Mouse (Mus musculus): ENCODE data around the gene Cdk11b. TPM values are rescaled to one million over a fixed set of nuclear protein-coding genes. Genes with fewer than 3 reads are reported as not detected.

Gene Cdk11b
- polyA plus RNA-seq, 1 experiment from 2014 or later = 82.4 TPM

GRCm38 (mm10) chr4:155695531-155696062, 70.9 kb downstream of the Cdk11b start:
- Histone ChIP-seq H3K4me2 (peak overlapping the region; percentile 88), H3K4me3 (replicated peaks) (peak overlapping the region; percentile 79)
- 75% methylated on average over 4 of the region's 4 CpGs for WGBS

GRCm38 (mm10) chr4:155696261-155697255, 71.9 kb downstream of the Cdk11b start:
- no peak overlapping the region for H3K27ac ChIP-seq
- 75% methylated on average over 16 of the region's 16 CpGs for WGBS
- peaks cover 16% of the 10 kb centered on the region for H3K4me1 ChIP-seq (replicated peaks)
- no peak for ATAC-seq (ENCODE audit: insufficient number of reproducible peaks, insufficient read depth, low FRiP score, low TSS enrichment, low read depth)
- no peaks in the 10 kb centered on the region for H3K9me3 ChIP-seq
- 0 out of 2 replicates have a peak overlapping the region, but pooled peaks have one; percentile 40 for H3K9ac ChIP-seq (replicated peaks)
- H3K4me3 ChIP-seq (replicated peaks) = 0 out of 2 replicates have a peak overlapping the region, but pooled peaks have one; percentile 79
- H3K27me3 ChIP-seq = peaks cover 20% of the 10 kb centered on the region
- H3K36me3 ChIP-seq = no peaks in the 10 kb centered on the region
- H3K4me2 ChIP-seq = peak overlapping the region; percentile 88

More at GRCm38 (mm10) chr4:155695531-155696062, 70.9 kb downstream of the Cdk11b start:
- Histone ChIP-seq H3K36me3 (no peaks in the 10 kb centered on the region), H3K4me1 (replicated peaks) (peaks cover 16% of the 10 kb centered on the region), H3K9me3 (no peaks in the 10 kb centered on the region), H3K27ac (no peak overlapping the region), H3K27me3 (peaks cover 24% of the 10 kb centered on the region), H3K9ac (replicated peaks) (peak overlapping the region; percentile 83; the same call in 1 of the 2 replicates)
- no peak for ATAC-seq (ENCODE audit: insufficient number of reproducible peaks, insufficient read depth, low FRiP score, low TSS enrichment, low read depth)

Other genes with a start within 250 kb of the Cdk11b start
- 0.21 and 0.23 TPM in 2 replicates for gene Gabrd, start 226.7 kb upstream of the Cdk11b start, polyA plus RNA-seq (2016; fragmentation: Nextera tagmentation; extraction: Ambion mirVana)
- 5.6 and 6.8 TPM in 2 replicates for gene Cfap74, start 215.7 kb upstream of the Cdk11b start, polyA plus RNA-seq (2016; fragmentation: Nextera tagmentation; extraction: Ambion mirVana)
- gene Tmem52, start 155.7 kb upstream of the Cdk11b start, polyA plus RNA-seq (2016; fragmentation: Nextera tagmentation; extraction: Ambion mirVana) = not detected in 2 replicates
- gene Gnb1, start 133.5 kb upstream of the Cdk11b start, polyA plus RNA-seq (2016; fragmentation: Nextera tagmentation; extraction: Ambion mirVana) = 538 and 556 TPM in 2 replicates
- 95.3 and 95.4 TPM in 2 replicates for gene Nadk, start 62.5 kb upstream of the Cdk11b start, polyA plus RNA-seq (2016; fragmentation: Nextera tagmentation; extraction: Ambion mirVana)
- gene Slc35e2, start 23.4 kb upstream of the Cdk11b start, polyA plus RNA-seq (2016; fragmentation: Nextera tagmentation; extraction: Ambion mirVana) = 10.9 and 11.6 TPM in 2 replicates
- not detected in 2 replicates for gene Gm10563, start 20.6 kb downstream of the Cdk11b start, polyA plus RNA-seq (2016; fragmentation: Nextera tagmentation; extraction: Ambion mirVana)
- 16.0 and 16.3 TPM in 2 replicates for gene Mmp23, start 28.5 kb downstream of the Cdk11b start, polyA plus RNA-seq (2016; fragmentation: Nextera tagmentation; extraction: Ambion mirVana)
- 36.5 and 37.2 TPM in 2 replicates for gene Mib2, start 44.3 kb downstream of the Cdk11b start, polyA plus RNA-seq (2016; fragmentation: Nextera tagmentation; extraction: Ambion mirVana)
- 9.3 and 11.2 TPM in 2 replicates for gene Fndc10, start 69.5 kb downstream of the Cdk11b start, polyA plus RNA-seq (2016; fragmentation: Nextera tagmentation; extraction: Ambion mirVana)
- 143 and 145 TPM in 2 replicates for gene Ssu72, start 79.9 kb downstream of the Cdk11b start, polyA plus RNA-seq (2016; fragmentation: Nextera tagmentation; extraction: Ambion mirVana)
- 1.4 and 1.6 TPM in 2 replicates for gene Tmem240, start 109.9 kb downstream of the Cdk11b start, polyA plus RNA-seq (2016; fragmentation: Nextera tagmentation; extraction: Ambion mirVana)
- 104 and 108 TPM in 2 replicates for gene Atad3a, start 136.2 kb downstream of the Cdk11b start, polyA plus RNA-seq (2016; fragmentation: Nextera tagmentation; extraction: Ambion mirVana)
- gene Vwa1, start 149.8 kb downstream of the Cdk11b start, polyA plus RNA-seq (2016; fragmentation: Nextera tagmentation; extraction: Ambion mirVana) = 8.3 and 8.8 TPM in 2 replicates
- gene Tmem88b, start 161.0 kb downstream of the Cdk11b start, polyA plus RNA-seq (2016; fragmentation: Nextera tagmentation; extraction: Ambion mirVana) = 0.50 and 0.91 TPM in 2 replicates
- gene Ankrd65, start 165.6 kb downstream of the Cdk11b start, polyA plus RNA-seq (2016; fragmentation: Nextera tagmentation; extraction: Ambion mirVana) = 0.18 TPM in 1 of 2 replicates, not detected in the other
- 217 and 228 TPM in 2 replicates for gene Mrpl20, start 178.0 kb downstream of the Cdk11b start, polyA plus RNA-seq (2016; fragmentation: Nextera tagmentation; extraction: Ambion mirVana)
- gene Ccnl2, start 187.6 kb downstream of the Cdk11b start, polyA plus RNA-seq (2016; fragmentation: Nextera tagmentation; extraction: Ambion mirVana) = 241 and 256 TPM in 2 replicates
- gene Aurkaip1, start 206.4 kb downstream of the Cdk11b start, polyA plus RNA-seq (2016; fragmentation: Nextera tagmentation; extraction: Ambion mirVana) = 146 and 151 TPM in 2 replicates
- gene Mxra8, start 214.8 kb downstream of the Cdk11b start, polyA plus RNA-seq (2016; fragmentation: Nextera tagmentation; extraction: Ambion mirVana) = 44.9 and 62.1 TPM in 2 replicates
- 5.5 and 14.7 TPM in 2 replicates for gene Dvl1, start 222.5 kb downstream of the Cdk11b start, polyA plus RNA-seq (2016; fragmentation: Nextera tagmentation; extraction: Ambion mirVana)
- gene Tas1r3, start 238.5 kb downstream of the Cdk11b start, polyA plus RNA-seq (2016; fragmentation: Nextera tagmentation; extraction: Ambion mirVana) = 0.39 and 0.74 TPM in 2 replicates
- gene Cptp, start 244.6 kb downstream of the Cdk11b start, polyA plus RNA-seq (2016; fragmentation: Nextera tagmentation; extraction: Ambion mirVana) = 13.6 and 14.2 TPM in 2 replicates
- 82.0 and 82.9 TPM in 2 replicates for gene Ints11, start 244.7 kb downstream of the Cdk11b start, polyA plus RNA-seq (2016; fragmentation: Nextera tagmentation; extraction: Ambion mirVana)